Mouse (Mus musculus) kidney, adult 9 months (tissue): ENCODE measurements at regions not wholly inside any gene's neighbourhood (a gene's known extent, or its start where the extent isn't known, plus 50 kb on each side); places are given as distances from the start of the nearest gene placed in this dataset.

Experiments used
- DNase-seq: peaks from one replicate; pipeline ENCODE4 v3.0.0; 2022

DNA sequence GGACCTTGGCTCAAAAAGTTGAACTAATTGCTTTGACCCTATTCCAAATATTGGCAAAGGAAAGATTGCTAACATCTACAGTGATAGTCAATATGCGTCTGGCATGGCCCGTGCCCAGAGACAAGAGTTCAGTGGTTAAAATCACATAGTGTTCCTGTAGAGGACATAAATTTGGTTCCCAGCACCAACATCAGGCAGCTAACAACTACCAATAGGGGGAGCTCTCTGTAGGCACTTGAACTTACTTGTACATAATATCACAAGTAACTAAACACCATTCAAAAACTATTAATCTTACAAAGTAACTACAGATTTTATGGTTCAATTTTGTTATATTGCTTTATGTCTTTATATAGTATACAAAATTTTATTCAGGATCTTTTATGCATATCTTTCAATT, 74.3 kb downstream of the Serpinb9g start:
- peak; percentile 10 for DNase-seq

GRCm38 (mm10) chr13:33559719-33560118, 75.1 kb downstream of the Serpinb9g start:
- no peak for DNase-seq

GRCm38 (mm10) chr13:33561625-33562024, 77.0 kb downstream of the Serpinb9g start:
- DNase-seq: peak; percentile 7

DNA sequence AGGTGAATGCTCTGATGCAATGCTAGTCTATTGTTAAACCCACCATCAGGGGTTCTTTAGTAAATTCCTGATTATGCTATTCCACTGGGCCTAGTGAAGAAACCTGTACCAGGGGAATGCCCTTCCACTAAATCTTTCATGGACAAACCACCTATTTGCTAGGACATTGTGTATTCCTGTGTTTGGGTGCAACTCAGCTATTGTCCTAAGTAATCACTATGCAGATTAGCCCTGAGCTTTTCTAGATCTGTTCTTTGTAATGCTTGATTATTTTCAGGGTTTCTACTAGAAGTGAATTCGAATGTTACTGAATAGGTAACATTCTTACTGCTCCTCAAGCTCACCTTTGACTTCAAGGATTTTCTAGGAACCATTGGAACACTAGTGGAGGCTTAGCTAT, 78.3 kb downstream of the Serpinb9g start:
- DNase-seq: no peak

GRCm38 (mm10) chr13:33563366-33563765, 78.8 kb downstream of the Serpinb9g start:
- DNase-seq: no peak

GRCm38 (mm10) chr13:33567915-33568314, 83.3 kb downstream of the Serpinb9g start:
- DNase-seq: no peak

DNA sequence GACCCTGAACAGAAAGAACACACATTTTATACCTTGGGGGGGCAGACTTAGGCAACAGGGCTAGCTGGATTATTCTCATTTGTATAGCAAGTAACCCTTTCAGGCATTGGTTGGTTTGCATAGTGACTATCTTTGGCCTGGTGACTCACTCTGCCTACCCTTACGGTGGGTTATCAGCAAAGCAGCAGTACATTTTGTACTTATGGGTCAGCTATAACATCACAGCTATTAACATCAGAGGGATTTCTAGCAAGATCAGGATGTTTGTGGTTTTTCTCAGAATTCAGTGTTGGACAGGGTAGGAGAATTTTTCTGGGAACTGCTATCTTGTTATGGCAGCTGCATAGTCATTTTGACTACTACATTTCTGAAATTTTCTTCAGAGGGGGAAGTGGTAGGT, 84.7 kb downstream of the Serpinb9g start:
- no peak for DNase-seq

DNA sequence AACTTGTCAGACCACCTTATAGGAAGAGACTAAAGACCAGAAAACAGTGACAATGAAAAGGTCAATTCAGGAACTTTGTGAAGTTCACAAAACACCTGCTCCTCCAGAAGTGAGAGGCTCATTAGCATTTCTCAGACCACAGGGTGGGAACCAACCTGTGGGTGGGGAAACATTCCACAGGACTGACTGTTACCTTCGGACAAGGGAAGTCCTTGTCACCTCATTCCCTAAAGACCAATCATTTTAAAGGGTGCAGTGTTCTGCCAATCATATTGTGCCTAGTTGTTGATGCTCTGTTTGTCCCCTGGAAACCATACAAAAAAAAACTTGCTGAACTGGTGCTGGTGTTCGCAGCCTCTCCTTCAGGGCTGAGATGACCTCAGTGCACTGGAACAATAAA, 86.2 kb downstream of the Serpinb9g start:
- no peak for DNase-seq

DNA sequence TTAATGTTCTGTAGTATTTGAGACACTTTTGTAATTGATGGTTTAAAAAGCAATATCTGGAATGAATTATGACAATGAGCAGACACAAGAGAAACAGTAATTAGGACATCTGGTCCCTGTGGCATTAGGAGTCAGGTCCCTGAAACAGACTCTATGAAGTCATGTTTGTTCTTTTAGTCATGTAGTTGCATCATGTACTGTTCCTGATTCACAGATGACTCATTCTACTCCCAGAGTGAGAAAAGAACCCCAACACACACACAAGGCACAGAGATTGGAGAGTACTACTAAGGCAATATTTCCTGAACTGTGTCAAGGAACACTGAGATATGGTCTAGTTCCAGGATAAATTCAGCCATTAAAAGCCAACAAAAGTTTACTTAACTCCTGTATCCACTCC, 75.1 kb upstream of the Serpinb6d start:
- DNase-seq: no peak
